Mouse (Mus musculus): Measurements from ENCODE around the gene 1810009A15Rik. TPM values are rescaled to one million over a fixed set of nuclear protein-coding genes. Genes with fewer than 3 reads are reported as not detected.

1810009A15Rik gene
- total RNA-seq, 2 experiments from 2014 or later, result 7.0 to 13.4 TPM

- ATAC-seq (replicated peaks; ENCODE audit: low FRiP score, poor library complexity, severe bottlenecking), result no peak
These were observed 25.6 kb downstream of the 1810009A15Rik start for GRCm38 (mm10) chr19:8914212-8914611.

- no peak for ATAC-seq (replicated peaks; ENCODE audit: low FRiP score, poor library complexity, severe bottlenecking)
These were observed 30.3 kb downstream of the 1810009A15Rik start for GRCm38 (mm10) chr19:8919000-8919399.

- ATAC-seq (replicated peaks; ENCODE audit: low FRiP score, poor library complexity, severe bottlenecking), result no peak
These were observed 31.0 kb downstream of the 1810009A15Rik start for GRCm38 (mm10) chr19:8919684-8920072.

DNA sequence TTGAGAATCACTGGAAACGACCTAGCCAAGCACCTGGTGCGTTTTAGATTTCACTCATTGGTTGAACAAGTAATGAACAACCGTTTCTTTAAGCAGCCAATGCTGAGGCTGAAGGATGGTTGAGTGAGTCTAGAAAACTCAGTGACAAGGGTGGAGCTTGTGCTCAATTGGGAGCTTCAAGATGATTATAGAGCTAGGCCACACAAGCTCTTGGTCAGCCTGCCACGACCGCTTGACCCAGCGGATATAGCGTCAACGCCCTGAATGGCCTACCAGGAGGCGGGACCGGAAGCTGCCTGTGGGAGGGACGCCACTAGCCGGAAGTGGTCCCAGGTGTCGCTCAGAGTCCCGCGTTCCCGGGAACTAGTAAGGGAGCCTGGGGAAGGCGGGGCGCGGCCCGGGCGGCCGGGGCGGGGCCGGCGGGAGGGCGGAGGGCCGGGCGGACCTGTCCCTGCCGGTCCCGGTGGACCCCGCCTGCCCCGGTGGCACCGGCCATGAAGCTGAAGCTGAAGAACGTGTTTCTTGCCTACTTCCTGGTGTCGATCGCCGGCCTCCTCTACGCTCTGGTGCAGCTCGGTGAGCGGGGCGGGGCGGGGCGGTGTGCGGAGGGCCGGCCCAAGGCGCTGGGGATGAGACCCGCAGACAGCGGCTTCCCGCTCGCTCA, 31.6 kb downstream of the 1810009A15Rik start, which contains the start of gene B3gat3:
Gene B3gat3, plus strand, starts transcription at position 302 of the 664 bp plus-strand sequence.
- peak; percentile 96 for ATAC-seq (replicated peaks; ENCODE audit: low FRiP score, poor library complexity, severe bottlenecking)

GRCm38 (mm10) chr19:8920836-8921291, 32.2 kb downstream of the 1810009A15Rik start:
- peak; percentile 68 for ATAC-seq (replicated peaks; ENCODE audit: low FRiP score, poor library complexity, severe bottlenecking)

DNA sequence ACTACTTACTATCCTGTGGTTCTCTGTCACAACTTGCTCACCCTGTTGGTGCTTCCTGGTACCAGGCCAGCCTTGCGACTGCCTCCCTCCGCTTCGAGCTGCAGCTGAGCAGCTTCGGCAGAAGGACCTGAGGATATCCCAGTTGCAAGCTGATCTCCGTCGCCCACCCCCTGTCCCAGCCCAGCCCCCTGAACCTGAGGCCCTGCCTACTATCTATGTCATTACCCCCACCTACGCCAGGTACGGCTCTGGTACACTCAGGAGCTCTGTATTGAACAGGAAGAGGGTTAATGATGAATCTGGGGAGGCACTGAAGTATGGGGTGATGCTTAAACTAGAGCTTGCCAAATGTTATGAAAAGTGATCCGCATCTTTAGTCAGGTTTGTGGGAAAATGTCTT, 33.1 kb downstream of the 1810009A15Rik start:
- no peak for ATAC-seq (replicated peaks; ENCODE audit: low FRiP score, poor library complexity, severe bottlenecking)

DNA sequence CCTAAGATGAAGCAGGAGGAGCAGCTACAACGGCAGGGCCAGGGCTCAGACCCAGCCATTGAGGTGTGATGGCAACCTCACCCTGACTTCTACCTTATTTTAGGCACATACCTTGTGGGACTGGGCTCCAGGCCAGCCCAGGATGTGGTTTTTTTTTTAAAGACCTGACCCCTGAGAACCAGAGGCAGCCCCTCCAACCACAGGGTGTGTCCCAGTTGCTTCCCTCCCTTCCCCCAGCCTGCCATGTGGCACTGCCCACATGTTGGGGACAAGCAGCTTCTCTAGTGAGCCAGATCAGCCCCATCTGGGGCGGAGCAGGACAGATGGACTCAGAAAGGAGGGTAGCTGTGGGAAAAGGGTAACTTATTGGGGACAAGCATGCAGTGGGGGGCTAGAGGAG, 38.1 kb downstream of the 1810009A15Rik start:
- ATAC-seq (replicated peaks; ENCODE audit: low FRiP score, poor library complexity, severe bottlenecking), result no peak

- no peak for ATAC-seq (replicated peaks; ENCODE audit: low FRiP score, poor library complexity, severe bottlenecking)
These were observed 39.4 kb downstream of the 1810009A15Rik start for GRCm38 (mm10) chr19:8927891-8928525.

GRCm38 (mm10) chr19:8928689-8929223, 40.1 kb downstream of the 1810009A15Rik start:
- ATAC-seq (replicated peaks; ENCODE audit: low FRiP score, poor library complexity, severe bottlenecking), result no peak; the same call in 1 of the 2 replicates

DNA sequence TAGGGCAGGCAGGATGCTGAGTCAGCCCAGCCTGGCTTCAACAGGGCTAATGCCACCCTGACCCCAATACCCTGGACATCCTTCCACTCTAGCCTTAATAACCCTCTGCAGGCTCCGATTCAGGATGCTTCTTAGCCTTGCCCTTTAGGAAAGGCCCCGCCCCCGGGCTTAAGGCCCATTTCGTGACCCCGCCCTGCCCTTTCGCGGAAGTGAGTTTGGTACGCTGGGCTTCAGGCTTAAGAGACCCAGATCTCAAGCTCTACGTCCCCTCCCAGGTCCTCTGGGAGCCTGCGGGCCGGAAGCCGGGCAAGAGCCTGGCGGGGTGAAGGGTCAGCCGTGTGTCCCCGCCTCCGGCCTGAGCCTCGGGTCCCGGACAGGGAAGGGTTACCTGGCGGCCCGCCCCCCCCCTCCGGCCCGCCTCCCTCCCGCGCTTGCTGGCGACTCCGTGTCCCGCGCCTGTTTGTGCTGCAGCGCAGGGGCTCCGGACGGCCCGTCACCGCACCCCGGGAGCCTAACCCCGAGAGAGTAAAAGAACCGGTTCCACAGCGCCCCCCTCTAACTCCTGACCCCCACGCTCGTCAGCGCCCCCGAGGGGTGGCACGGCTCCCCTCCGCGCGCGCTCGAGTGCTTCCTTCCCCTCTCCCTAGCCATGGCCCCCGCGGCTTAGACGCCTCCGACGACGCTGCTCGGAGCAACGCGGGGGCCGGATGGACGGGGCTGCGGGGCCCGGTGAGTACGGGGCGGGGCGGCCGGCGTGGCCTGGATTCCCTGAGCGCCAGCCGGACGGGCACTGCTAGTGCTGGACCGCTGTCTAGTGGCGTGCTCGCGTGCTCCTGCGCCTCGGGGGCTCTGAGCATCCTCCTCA, 40.8 kb downstream of the 1810009A15Rik start, which contains the start of the genes Rom1 and Eml3:
Gene Rom1, minus strand, starts transcription at position 133 of the 865 bp plus-strand sequence.
Gene Eml3, plus strand, starts transcription at position 329 of the 865 bp plus-strand sequence.
- ATAC-seq (replicated peaks; ENCODE audit: low FRiP score, poor library complexity, severe bottlenecking), result peak; percentile 85

- no peak for ATAC-seq (replicated peaks; ENCODE audit: low FRiP score, poor library complexity, severe bottlenecking)
These were observed 41.5 kb downstream of the 1810009A15Rik start for GRCm38 (mm10) chr19:8930117-8930516.

- no peak for ATAC-seq (replicated peaks; ENCODE audit: low FRiP score, poor library complexity, severe bottlenecking)
These were observed 42.1 kb downstream of the 1810009A15Rik start for GRCm38 (mm10) chr19:8930771-8931170.

GRCm38 (mm10) chr19:8936736-8937135, 48.1 kb downstream of the 1810009A15Rik start:
- no peak for ATAC-seq (replicated peaks; ENCODE audit: low FRiP score, poor library complexity, severe bottlenecking)

Other genes starting within 250 kb of the 1810009A15Rik start
Only the 30 nearest of the 33 such genes appear.
- gene Slc3a2, start 165.5 kb upstream of the 1810009A15Rik start, total RNA-seq (2015; ENCODE audit: low replicate concordance), result 198 and 206 TPM in 2 replicates
- 242 and 266 TPM in 2 replicates for gene Slc3a2, start 165.5 kb upstream of the 1810009A15Rik start, total RNA-seq (2017; ENCODE audit: low replicate concordance)
- 22.0 and 28.9 TPM in 2 replicates for gene Wdr74, start 153.0 kb upstream of the 1810009A15Rik start, total RNA-seq (2015; ENCODE audit: low replicate concordance)
- gene Wdr74, start 153.0 kb upstream of the 1810009A15Rik start, total RNA-seq (2017; ENCODE audit: low replicate concordance), result 10.7 and 15.0 TPM in 2 replicates
- gene 1700092M07Rik, start 148.1 kb upstream of the 1810009A15Rik start, total RNA-seq (2015; ENCODE audit: low replicate concordance), result not detected in 2 replicates
- not detected in 2 replicates for gene 1700092M07Rik, start 148.1 kb upstream of the 1810009A15Rik start, total RNA-seq (2017; ENCODE audit: low replicate concordance)
- 67.0 and 97.7 TPM in 2 replicates for gene Stx5a, start 147.4 kb upstream of the 1810009A15Rik start, total RNA-seq (2015; ENCODE audit: low replicate concordance)
- gene Stx5a, start 147.4 kb upstream of the 1810009A15Rik start, total RNA-seq (2017; ENCODE audit: low replicate concordance), result 119 and 128 TPM in 2 replicates
- gene Nxf1, start 131.8 kb upstream of the 1810009A15Rik start, total RNA-seq (2015; ENCODE audit: low replicate concordance), result 462 and 487 TPM in 2 replicates
- 79.9 and 80.3 TPM in 2 replicates for gene Nxf1, start 131.8 kb upstream of the 1810009A15Rik start, total RNA-seq (2017; ENCODE audit: low replicate concordance)
- 25.9 and 40.7 TPM in 2 replicates for gene Tmem223, start 117.9 kb upstream of the 1810009A15Rik start, total RNA-seq (2015; ENCODE audit: low replicate concordance)
- gene Tmem223, start 117.9 kb upstream of the 1810009A15Rik start, total RNA-seq (2017; ENCODE audit: low replicate concordance), result 11.0 and 21.9 TPM in 2 replicates
- 80.7 and 134 TPM in 2 replicates for gene Tmem179b, start 114.4 kb upstream of the 1810009A15Rik start, total RNA-seq (2015; ENCODE audit: low replicate concordance)
- 66.6 and 95.1 TPM in 2 replicates for gene Tmem179b, start 114.4 kb upstream of the 1810009A15Rik start, total RNA-seq (2017; ENCODE audit: low replicate concordance)
- gene Taf6l, start 102.4 kb upstream of the 1810009A15Rik start, total RNA-seq (2015; ENCODE audit: low replicate concordance), result 6.7 and 24.1 TPM in 2 replicates
- 10.5 and 10.9 TPM in 2 replicates for gene Taf6l, start 102.4 kb upstream of the 1810009A15Rik start, total RNA-seq (2017; ENCODE audit: low replicate concordance)
- 49.0 and 51.2 TPM in 2 replicates for gene Polr2g, start 90.3 kb upstream of the 1810009A15Rik start, total RNA-seq (2015; ENCODE audit: low replicate concordance)
- 16.5 and 25.8 TPM in 2 replicates for gene Polr2g, start 90.3 kb upstream of the 1810009A15Rik start, total RNA-seq (2017; ENCODE audit: low replicate concordance)
- not detected in 2 replicates for gene Zbtb3, start 86.3 kb upstream of the 1810009A15Rik start, total RNA-seq (2015; ENCODE audit: low replicate concordance)
- gene Zbtb3, start 86.3 kb upstream of the 1810009A15Rik start, total RNA-seq (2017; ENCODE audit: low replicate concordance), result 1.3 TPM in 1 of 2 replicates, not detected in the other
- gene Ttc9c, start 69.5 kb upstream of the 1810009A15Rik start, total RNA-seq (2015; ENCODE audit: low replicate concordance), result 55.8 and 56.6 TPM in 2 replicates
- gene Ttc9c, start 69.5 kb upstream of the 1810009A15Rik start, total RNA-seq (2017; ENCODE audit: low replicate concordance), result 59.4 and 73.3 TPM in 2 replicates
- gene Hnrnpul2, start 68.8 kb upstream of the 1810009A15Rik start, total RNA-seq (2015; ENCODE audit: low replicate concordance), result 54.9 and 64.2 TPM in 2 replicates
- gene Hnrnpul2, start 68.8 kb upstream of the 1810009A15Rik start, total RNA-seq (2017; ENCODE audit: low replicate concordance), result 154 and 160 TPM in 2 replicates
- gene AC129217.1, start 59.1 kb upstream of the 1810009A15Rik start, total RNA-seq (2015; ENCODE audit: low replicate concordance), result not detected in 2 replicates
- 9.5 and 15.5 TPM in 2 replicates for gene AC129217.1, start 59.1 kb upstream of the 1810009A15Rik start, total RNA-seq (2017; ENCODE audit: low replicate concordance)
- gene Bscl2, start 51.4 kb upstream of the 1810009A15Rik start, total RNA-seq (2015; ENCODE audit: low replicate concordance), result 33.9 and 36.0 TPM in 2 replicates
- gene Bscl2, start 51.4 kb upstream of the 1810009A15Rik start, total RNA-seq (2017; ENCODE audit: low replicate concordance), result 20.2 and 27.1 TPM in 2 replicates
- not detected in 2 replicates for gene Gng3, start 49.7 kb upstream of the 1810009A15Rik start, total RNA-seq (2015; ENCODE audit: low replicate concordance)
- not detected in 2 replicates for gene Gng3, start 49.7 kb upstream of the 1810009A15Rik start, total RNA-seq (2017; ENCODE audit: low replicate concordance)
- 1.7 TPM in 1 of 2 replicates, not detected in the other for gene Lrrn4cl, start 38.1 kb upstream of the 1810009A15Rik start, total RNA-seq (2015; ENCODE audit: low replicate concordance)
- gene Lrrn4cl, start 38.1 kb upstream of the 1810009A15Rik start, total RNA-seq (2017; ENCODE audit: low replicate concordance), result 0.39 TPM in 1 of 2 replicates, not detected in the other
- 46.1 and 49.9 TPM in 2 replicates for gene Ubxn1, start 17.4 kb upstream of the 1810009A15Rik start, total RNA-seq (2015; ENCODE audit: low replicate concordance)
- gene Ubxn1, start 17.4 kb upstream of the 1810009A15Rik start, total RNA-seq (2017; ENCODE audit: low replicate concordance), result 73.1 and 101 TPM in 2 replicates
- 8.8 and 23.1 TPM in 2 replicates for gene Uqcc3, start 7.9 kb upstream of the 1810009A15Rik start, total RNA-seq (2015; ENCODE audit: low replicate concordance)
- gene Uqcc3, start 7.9 kb upstream of the 1810009A15Rik start, total RNA-seq (2017; ENCODE audit: low replicate concordance), result 7.8 TPM in 1 of 2 replicates, not detected in the other
- gene Lbhd1, start 5.1 kb upstream of the 1810009A15Rik start, total RNA-seq (2015; ENCODE audit: low replicate concordance), result 36.4 and 44.9 TPM in 2 replicates
- gene Lbhd1, start 5.1 kb upstream of the 1810009A15Rik start, total RNA-seq (2017; ENCODE audit: low replicate concordance), result 6.4 and 9.9 TPM in 2 replicates
- gene Gm49403, start 4.9 kb upstream of the 1810009A15Rik start, total RNA-seq (2015; ENCODE audit: low replicate concordance), result not detected in 2 replicates
- gene Gm49403, start 4.9 kb upstream of the 1810009A15Rik start, total RNA-seq (2017; ENCODE audit: low replicate concordance), result not detected in 2 replicates
- not detected in 2 replicates for gene Gm49416, start 73 bp downstream of the 1810009A15Rik start, total RNA-seq (2015; ENCODE audit: low replicate concordance)
- not detected in 2 replicates for gene Gm49416, start 73 bp downstream of the 1810009A15Rik start, total RNA-seq (2017; ENCODE audit: low replicate concordance)
- gene Ints5, start 4.2 kb downstream of the 1810009A15Rik start, total RNA-seq (2015; ENCODE audit: low replicate concordance), result 10.1 and 14.3 TPM in 2 replicates
- gene Ints5, start 4.2 kb downstream of the 1810009A15Rik start, total RNA-seq (2017; ENCODE audit: low replicate concordance), result 7.1 and 7.6 TPM in 2 replicates
- gene Ganab, start 9.2 kb downstream of the 1810009A15Rik start, total RNA-seq (2015; ENCODE audit: low replicate concordance), result 71.0 and 83.0 TPM in 2 replicates
- gene Ganab, start 9.2 kb downstream of the 1810009A15Rik start, total RNA-seq (2017; ENCODE audit: low replicate concordance), result 31.9 and 43.0 TPM in 2 replicates
- gene B3gat3, start 31.5 kb downstream of the 1810009A15Rik start, total RNA-seq (2015; ENCODE audit: low replicate concordance), result 16.2 and 28.1 TPM in 2 replicates
- 13.8 and 21.3 TPM in 2 replicates for gene B3gat3, start 31.5 kb downstream of the 1810009A15Rik start, total RNA-seq (2017; ENCODE audit: low replicate concordance)
- not detected in 2 replicates for gene Rom1, start 40.5 kb downstream of the 1810009A15Rik start, total RNA-seq (2015; ENCODE audit: low replicate concordance)
- gene Rom1, start 40.5 kb downstream of the 1810009A15Rik start, total RNA-seq (2017; ENCODE audit: low replicate concordance), result not detected in 2 replicates
- 6.5 and 9.6 TPM in 2 replicates for gene Eml3, start 40.7 kb downstream of the 1810009A15Rik start, total RNA-seq (2015; ENCODE audit: low replicate concordance)
- 7.1 and 14.0 TPM in 2 replicates for gene Eml3, start 40.7 kb downstream of the 1810009A15Rik start, total RNA-seq (2017; ENCODE audit: low replicate concordance)
- gene Mta2, start 53.0 kb downstream of the 1810009A15Rik start, total RNA-seq (2015; ENCODE audit: low replicate concordance), result 59.9 and 70.3 TPM in 2 replicates
- gene Mta2, start 53.0 kb downstream of the 1810009A15Rik start, total RNA-seq (2017; ENCODE audit: low replicate concordance), result 84.2 and 125 TPM in 2 replicates
- 0.84 and 3.2 TPM in 2 replicates for gene Tut1, start 65.0 kb downstream of the 1810009A15Rik start, total RNA-seq (2015; ENCODE audit: low replicate concordance)
- 3.7 and 4.4 TPM in 2 replicates for gene Tut1, start 65.0 kb downstream of the 1810009A15Rik start, total RNA-seq (2017; ENCODE audit: low replicate concordance)
- 198 and 228 TPM in 2 replicates for gene Eef1g, start 78.2 kb downstream of the 1810009A15Rik start, total RNA-seq (2015; ENCODE audit: low replicate concordance)
- gene Eef1g, start 78.2 kb downstream of the 1810009A15Rik start, total RNA-seq (2017; ENCODE audit: low replicate concordance), result 92.0 and 153 TPM in 2 replicates
- 13.0 and 13.8 TPM in 2 replicates for gene Ahnak, start 100.4 kb downstream of the 1810009A15Rik start, total RNA-seq (2015; ENCODE audit: low replicate concordance)
- 13.3 and 15.7 TPM in 2 replicates for gene Ahnak, start 100.4 kb downstream of the 1810009A15Rik start, total RNA-seq (2017; ENCODE audit: low replicate concordance)

Measured in erythroid progenitor cell, adult 5-6 weeks (primary cell).